Mouse (Mus musculus): Measurements from ENCODE around the gene Gm9046. TPM values are rescaled to one million over a fixed set of nuclear protein-coding genes. Genes with fewer than 3 reads are reported as not detected.
"Not testable (repeated sequence)": the region's sequence is repeated elsewhere in the genome, so short reads cannot be mapped to it uniquely, and the experiment has no call there.

The Gm9046 gene
- polyA plus RNA-seq, 1 experiment from 2014 or later: not detected

DNA sequence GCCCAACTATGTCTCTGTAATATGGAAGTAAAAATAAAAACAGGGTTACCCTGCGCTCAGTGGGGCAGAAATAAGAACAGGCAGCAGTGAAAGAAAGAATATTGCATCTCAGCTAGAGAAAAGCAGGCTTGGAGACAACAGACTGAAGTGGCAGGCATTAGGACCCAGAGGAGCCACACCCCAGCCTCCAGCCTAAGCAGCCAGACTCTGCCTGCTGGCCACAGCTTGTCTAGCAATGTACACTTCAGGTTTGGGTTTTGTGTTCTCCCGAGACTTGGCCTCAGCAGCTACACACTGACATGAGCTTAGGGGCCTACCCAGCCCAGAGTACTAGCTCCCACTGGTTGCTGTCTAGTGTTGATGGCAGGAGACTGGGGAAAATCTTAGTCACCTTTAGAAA, 40.9 kb downstream of the Gm9046 start:
- H3K4me2 ChIP-seq; H3K9me3 ChIP-seq (ENCODE audit: control insufficient read depth, low read length); H3K4me3 ChIP-seq (ENCODE audit: low read depth, low read length); ATAC-seq (ENCODE audit: low FRiP score); H3K27me3 ChIP-seq (ENCODE audit: control insufficient read depth, insufficient read depth, low read length); H3K9ac ChIP-seq (ENCODE audit: low read length); DNase-seq (ENCODE audit: low spot score, missing footprints); H3K4me1 ChIP-seq (ENCODE audit: control insufficient read depth, insufficient read depth, low read length); H3K27ac ChIP-seq (ENCODE audit: low read depth, low read length); H3K36me3 ChIP-seq (ENCODE audit: control insufficient read depth, insufficient read depth, low read length): not testable (repeated sequence)
- 51% methylated on average over 2 of the region's 2 CpGs for WGBS

DNA sequence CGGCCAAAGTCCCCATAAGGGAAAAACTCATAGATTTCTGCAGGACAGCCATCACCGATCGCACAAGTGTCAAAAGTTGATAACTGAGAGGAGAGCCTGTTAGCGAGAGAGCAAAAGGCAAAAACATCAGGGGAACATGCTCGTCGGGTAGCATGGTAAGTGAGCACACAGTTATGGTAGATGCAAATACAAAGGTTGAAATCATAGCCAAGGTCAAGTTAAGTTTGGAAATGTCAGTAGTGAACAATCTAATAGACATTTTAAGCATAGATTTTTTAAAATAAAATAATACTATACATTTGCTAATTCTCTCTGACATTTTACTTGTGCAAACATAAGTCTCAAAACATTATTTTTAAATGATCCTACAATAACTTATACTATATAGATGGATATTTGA, 48.1 kb downstream of the Gm9046 start, which contains the start of gene Iltifb:
TSS of gene Iltifb (minus strand) at position 101 of the 400 bp plus-strand sequence.
- Histone ChIP-seq H3K36me3 (ENCODE audit: control insufficient read depth, insufficient read depth, low read length) (no peaks in the 10 kb centered on the region), H3K27ac (ENCODE audit: low read depth, low read length) (no peak within 1 kb of the TSS), H3K4me1 (ENCODE audit: control insufficient read depth, insufficient read depth, low read length) (no peaks in the 10 kb centered on the region), H3K4me3 (ENCODE audit: low read depth, low read length) (no peak within 1 kb of the TSS), H3K9ac (ENCODE audit: low read length) (no peak within 1 kb of the TSS), H3K27me3 (ENCODE audit: control insufficient read depth, insufficient read depth, low read length) (no peaks in the 10 kb centered on the region), H3K4me2 (no peak within 1 kb of the TSS), H3K9me3 (ENCODE audit: control insufficient read depth, low read length) (no peaks in the 10 kb centered on the region)
- WGBS: 95% methylated on average over 6 of the region's 6 CpGs
- ATAC-seq (ENCODE audit: low FRiP score) (no peak), DNase-seq (ENCODE audit: low spot score, missing footprints) (no peak)

Other genes starting within 250 kb of the Gm9046 start
- 56.7 and 59.0 TPM in 2 replicates for gene Mdm1, start 201.4 kb downstream of the Gm9046 start, polyA plus RNA-seq (2014; fragmentation: Nextera tagmentation; extraction: Ambion mirVana)
- gene Il22, start 138.3 kb downstream of the Gm9046 start, polyA plus RNA-seq (2014; fragmentation: Nextera tagmentation; extraction: Ambion mirVana): 0.19 TPM in 1 of 2 replicates, not detected in the other
- 0.08 TPM in 2 replicates for gene Gm32717, start 102.5 kb downstream of the Gm9046 start, polyA plus RNA-seq (2014; fragmentation: Nextera tagmentation; extraction: Ambion mirVana)
- 0.08 TPM in 2 replicates for gene Gm32802, start 84.6 kb downstream of the Gm9046 start, polyA plus RNA-seq (2014; fragmentation: Nextera tagmentation; extraction: Ambion mirVana)
- gene Iltifb, start 48.2 kb downstream of the Gm9046 start, polyA plus RNA-seq (2014; fragmentation: Nextera tagmentation; extraction: Ambion mirVana): not detected in 2 replicates
- gene Gm9040, start 16.3 kb downstream of the Gm9046 start, polyA plus RNA-seq (2014; fragmentation: Nextera tagmentation; extraction: Ambion mirVana): not detected in 2 replicates
- not detected in 2 replicates for gene Gm9044, start 10.8 kb downstream of the Gm9046 start, polyA plus RNA-seq (2014; fragmentation: Nextera tagmentation; extraction: Ambion mirVana)
- 0.11 TPM in 1 of 2 replicates, not detected in the other for gene Gm9045, start 5.4 kb downstream of the Gm9046 start, polyA plus RNA-seq (2014; fragmentation: Nextera tagmentation; extraction: Ambion mirVana)
- not detected in 2 replicates for gene Gm9048, start 5.4 kb upstream of the Gm9046 start, polyA plus RNA-seq (2014; fragmentation: Nextera tagmentation; extraction: Ambion mirVana)
- 0.11 TPM in 1 of 2 replicates, not detected in the other for gene Gm9049, start 10.8 kb upstream of the Gm9046 start, polyA plus RNA-seq (2014; fragmentation: Nextera tagmentation; extraction: Ambion mirVana)
- gene Ifng, start 97.8 kb upstream of the Gm9046 start, polyA plus RNA-seq (2014; fragmentation: Nextera tagmentation; extraction: Ambion mirVana): not detected in 2 replicates

Measured in midbrain, embryonic 11.5 days (tissue).